Mouse (Mus musculus) left cerebral cortex, postnatal 14 days (tissue): ENCODE measurements around the gene Slc8a3. TPM values are rescaled to one million over a fixed set of nuclear protein-coding genes. Genes with fewer than 3 reads are reported as not detected.
"Not testable (repeated sequence)": the region's sequence is repeated elsewhere in the genome, so short reads cannot be mapped to it uniquely, and the experiment has no call there.

Source experiments
- DNase-seq, 2 experiments: peaks; one replicate each; pipeline ENCODE4 v3.0.0; 2021 to 2022; ENCODE audit warnings: low spot score in 2 of 2, mixed read lengths in 1 of 2
- intact Hi-C: fragments of 180-260 bp; cut with DNase I; formaldehyde crosslinking; loops from one replicate; pipeline ENCODE4 v1.15.1; 2025
- long read RNA-seq, 2 experiments: library from polyadenylated mRNA; stranded (forward); transcript quantifications; one replicate each; pipeline ENCODE4 v2.0.0; 2021
- total RNA-seq, 2 experiments: library from RNA; stranded (reverse); gene quantifications; 2 replicates each; pipeline ENCODE4 v1.2.3; 2021

The Slc8a3 gene
- 10 to 100 TPM; 23.0 to 27.3 TPM for total RNA-seq
- long read RNA-seq, experiment 1, full-length matches to known transcripts = 4 of 18 reads
- long read RNA-seq, experiment 1, partial matches to known transcripts = 4 of 18 reads
- long read RNA-seq, experiment 1, other reads (novel, unspliced or antisense) = 10 of 18 reads
- long read RNA-seq, experiment 2, full-length matches to known transcripts = 9 of 12 reads
- long read RNA-seq, experiment 2, partial matches to known transcripts = 2 of 12 reads
- long read RNA-seq, experiment 2, other reads (novel, unspliced or antisense) = 1 of 12 reads

DNA sequence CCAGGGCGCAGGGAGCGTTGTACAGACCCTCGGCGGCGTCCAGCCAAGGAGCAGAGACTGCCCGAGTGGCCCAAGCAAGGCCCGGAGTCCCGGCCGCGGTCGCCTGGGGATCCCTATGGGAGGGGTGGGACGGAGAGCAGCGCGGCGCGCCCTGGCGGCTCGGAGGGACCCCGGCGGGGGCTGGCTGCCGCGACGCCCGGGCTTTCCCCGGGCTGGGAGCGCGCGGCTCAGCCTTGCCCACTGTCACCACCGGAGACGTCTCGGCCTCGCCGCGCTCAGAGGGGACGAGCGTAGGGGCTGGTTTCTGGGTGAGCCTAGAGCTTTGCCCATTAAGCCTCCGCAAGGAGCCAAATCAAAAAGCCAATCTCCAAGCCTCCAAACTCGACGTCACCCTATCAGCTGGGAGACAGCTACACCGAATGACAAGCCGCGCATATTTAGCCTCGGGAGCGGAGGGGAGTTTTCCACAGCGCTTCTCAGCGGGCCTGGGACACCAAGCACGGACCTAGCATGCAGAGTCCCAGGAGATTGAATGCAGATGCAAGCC, at the start of gene Slc8a3:
Slc8a3 (minus strand) TSS at position 306 of the 547 bp plus-strand sequence.
- intact Hi-C loops = loop anchor here (5.0 kb wide), 2 partner anchors 106 to 126 kb away; no protein-coding TSS in a partner anchor
- DNase-seq = peak; percentile 72 to 79

DNA sequence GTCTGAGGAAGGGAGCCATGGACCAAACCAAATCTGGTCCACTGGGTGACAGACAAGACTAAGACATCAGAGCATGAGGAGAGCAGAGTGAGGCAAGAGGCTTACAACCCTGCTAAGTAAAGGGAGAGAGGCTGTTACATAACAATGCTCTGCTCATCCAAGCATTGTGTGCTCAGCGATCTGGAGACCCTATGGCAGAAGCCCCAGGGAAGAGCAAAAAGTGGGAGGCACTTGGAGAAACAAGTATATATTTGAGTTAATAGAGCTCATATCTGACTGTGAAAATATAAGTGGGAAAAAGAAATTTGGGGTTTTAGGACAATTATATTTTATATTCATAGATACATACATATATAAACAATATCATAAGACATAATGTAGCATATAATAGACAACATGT, 46.4 kb upstream of the Slc8a3 start, which contains the start of gene Gm4787:
Gm4787 (minus strand) TSS at position 101 of the 400 bp plus-strand sequence.
- intact Hi-C loops, DNase-seq: not testable (repeated sequence)

DNA sequence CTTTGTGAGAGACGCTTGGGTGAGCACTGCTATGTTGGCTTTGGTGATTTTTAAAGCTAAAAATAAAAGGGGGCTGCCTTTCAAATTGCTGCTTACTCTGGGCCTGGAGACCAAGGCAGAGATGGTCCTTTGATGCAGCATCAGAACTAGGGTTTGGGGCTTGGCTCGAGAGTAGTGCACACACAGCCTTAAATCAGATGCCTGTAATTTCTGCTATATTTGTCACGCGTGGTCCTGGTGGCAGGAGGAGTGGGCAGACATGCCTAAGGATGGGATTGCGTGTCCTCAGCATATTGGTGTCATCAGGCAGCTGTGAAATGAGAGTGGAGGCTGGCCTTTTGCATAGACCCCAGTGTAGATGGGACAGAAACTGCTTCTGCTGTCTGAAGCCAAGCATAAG, 861 bp upstream of the Slc8a3 start:
- intact Hi-C loops = loop anchor here (5.0 kb wide), 2 partner anchors 107 to 127 kb away; no protein-coding TSS in a partner anchor
- DNase-seq = no peak

DNA sequence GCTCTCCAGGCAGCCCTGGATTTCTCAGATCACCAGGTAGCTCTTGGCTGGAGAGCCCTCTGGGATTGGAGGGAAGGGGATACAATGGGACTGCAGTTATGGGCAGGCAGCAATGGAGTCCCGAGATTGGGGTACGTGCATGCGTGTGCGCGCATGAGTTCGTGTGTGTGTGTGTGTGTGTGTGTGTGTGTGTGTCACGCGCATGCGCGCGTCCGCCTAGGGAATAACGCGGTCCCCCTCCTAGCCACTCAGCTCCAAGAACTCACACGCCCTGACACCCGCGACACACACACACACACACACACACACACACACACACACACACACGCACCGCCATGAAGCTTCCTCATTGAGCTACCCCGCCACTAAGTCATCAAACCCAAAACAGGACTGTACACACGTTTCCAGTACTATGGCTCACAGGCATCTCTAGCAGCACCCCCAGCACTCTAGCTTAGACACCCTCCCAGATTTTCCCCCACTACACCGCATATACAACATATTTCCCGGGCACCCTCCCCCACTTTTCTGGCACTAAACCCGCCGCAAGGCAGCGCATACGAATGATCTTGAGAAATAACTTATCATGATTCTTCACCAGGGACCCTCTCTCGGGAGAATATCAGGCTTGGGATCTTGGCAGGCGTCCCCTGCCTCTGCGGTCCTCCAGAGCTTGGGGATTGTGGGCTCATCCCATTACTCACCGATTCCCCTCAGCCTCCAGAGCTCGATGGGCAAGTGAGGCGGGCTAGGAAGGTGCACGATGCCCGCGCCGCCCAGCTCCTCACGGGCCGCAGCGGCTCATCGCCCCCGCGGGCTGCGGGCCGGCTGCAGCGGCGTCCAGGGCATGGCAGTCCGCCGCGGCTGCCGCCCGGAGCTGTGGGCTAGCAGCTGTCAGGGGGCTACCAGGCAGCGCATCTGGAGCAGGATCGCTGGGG, 774 bp downstream of the Slc8a3 start:
- intact Hi-C loops = loop anchor here (5.0 kb wide), 2 partner anchors 105 to 125 kb away; no protein-coding TSS in a partner anchor

DNA sequence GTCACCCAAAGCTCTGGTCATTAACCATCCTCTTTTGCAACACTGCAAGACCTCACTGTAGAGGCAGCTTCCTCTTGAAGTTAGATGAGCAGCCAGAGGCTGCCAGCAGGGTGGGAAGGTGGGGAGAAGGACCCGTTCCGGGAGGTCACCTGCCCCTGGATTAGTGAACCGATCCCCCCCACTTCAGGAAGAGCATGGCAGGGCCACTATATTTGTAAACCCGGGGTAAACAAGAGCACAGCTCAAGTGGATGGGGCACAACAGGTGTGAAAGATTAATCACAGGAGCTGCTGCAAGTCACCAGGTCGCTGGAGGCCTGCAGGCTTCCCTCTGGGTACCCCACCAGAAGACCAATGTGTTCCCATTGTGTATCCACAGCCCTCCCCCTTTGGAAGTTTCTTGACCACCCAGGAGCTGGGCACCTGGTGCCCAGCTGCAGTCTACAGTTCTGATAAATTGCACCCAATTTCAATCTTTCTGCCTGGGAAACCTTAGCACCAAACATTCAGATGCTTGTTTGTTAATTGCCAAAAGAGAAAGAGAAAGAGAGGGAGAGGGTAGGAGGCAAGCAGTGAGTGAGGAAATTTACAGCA, 1.8 kb downstream of the Slc8a3 start:
- intact Hi-C loops = loop anchor here (5.0 kb wide), 2 partner anchors 104 to 124 kb away; no protein-coding TSS in a partner anchor
- no peak for DNase-seq

More for the DNA sequence above, 774 bp downstream of the Slc8a3 start:
- peak; percentile 73 to 87 for DNase-seq

DNA sequence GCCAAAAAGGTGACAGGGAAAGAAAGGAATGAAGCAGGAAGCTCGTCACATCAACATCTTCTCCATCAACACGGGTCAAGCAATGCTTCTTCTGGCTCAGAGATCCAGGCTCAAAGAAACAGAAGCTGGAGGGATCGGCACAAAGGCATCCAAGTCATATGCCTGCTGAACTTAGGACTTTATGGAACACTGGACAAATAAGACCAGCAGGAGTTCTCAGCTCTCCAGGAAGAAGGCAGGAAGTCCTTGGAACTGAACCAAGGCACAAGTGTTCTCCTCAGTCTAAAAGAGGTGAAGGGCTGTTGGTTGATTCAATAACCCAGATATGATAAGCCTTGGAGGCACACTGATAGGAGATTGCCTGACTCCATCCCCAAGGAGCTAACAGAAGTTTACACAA, 8.0 kb downstream of the Slc8a3 start:
- no peak for DNase-seq
- intact Hi-C loops = no loop called here

DNA sequence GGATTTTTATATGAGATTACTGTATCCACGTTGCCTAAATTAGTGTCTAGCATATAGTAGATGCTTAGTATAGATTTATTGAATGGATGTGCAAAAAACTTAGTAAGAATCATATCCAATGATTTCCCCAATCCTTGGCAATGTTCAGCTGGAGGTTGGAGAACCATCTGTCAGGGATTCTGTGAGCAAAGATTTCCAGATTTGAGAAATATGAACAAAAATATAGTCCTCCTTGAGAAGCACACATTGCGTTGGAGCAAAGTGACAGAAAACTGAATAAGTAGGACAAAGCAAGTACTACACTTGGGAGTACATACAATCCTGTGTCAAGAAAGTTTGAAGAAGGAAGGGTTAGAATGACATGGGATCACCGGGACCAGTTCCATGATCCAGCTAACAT, 8.9 kb downstream of the Slc8a3 start:
- intact Hi-C loops = no loop called here
- peak; percentile 35 to 52 for DNase-seq

DNA sequence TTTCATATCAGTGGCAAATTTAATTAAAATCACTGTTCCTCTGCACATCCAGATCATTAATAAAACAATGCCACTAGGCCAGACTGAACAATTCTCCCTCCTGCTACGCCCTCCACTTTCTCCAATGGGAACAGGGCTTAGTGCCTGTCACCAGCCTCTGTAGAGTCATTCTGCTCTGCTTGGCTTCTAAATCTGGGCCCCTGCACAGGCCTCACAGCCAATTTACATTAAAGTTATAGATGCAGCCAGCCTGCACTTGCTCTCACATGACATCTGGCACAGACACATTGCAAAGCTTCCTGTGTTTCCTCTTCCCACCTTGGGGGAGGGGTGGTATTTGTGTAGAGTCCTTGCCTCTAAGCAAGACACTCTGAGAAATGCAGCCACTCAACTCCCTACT, 12.0 kb downstream of the Slc8a3 start:
- intact Hi-C loops = no loop called here

DNA sequence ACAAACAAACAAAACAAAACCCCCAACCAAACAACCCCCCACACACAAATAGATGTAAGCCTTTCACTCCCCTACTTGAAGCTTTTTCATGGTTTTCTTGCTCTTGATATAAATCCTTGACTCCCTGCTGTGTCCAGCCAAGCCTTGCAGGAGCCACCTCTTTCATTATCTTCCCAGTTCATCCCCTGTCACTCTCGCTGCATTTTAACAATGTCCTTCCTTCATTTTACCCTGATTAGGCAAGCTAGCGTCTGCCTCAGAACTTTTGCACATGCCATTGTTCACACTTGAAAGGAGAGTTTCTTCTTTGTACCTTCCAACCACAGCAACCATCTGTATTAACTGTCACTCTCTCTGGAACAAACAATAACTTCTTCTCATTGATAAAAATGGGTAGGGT, 15.2 kb downstream of the Slc8a3 start:
- intact Hi-C loops = no loop called here
- no peak for DNase-seq

More for the DNA sequence above, 12.0 kb downstream of the Slc8a3 start:
- peak in 1 of 2 experiments; percentile 19 for DNase-seq

DNA sequence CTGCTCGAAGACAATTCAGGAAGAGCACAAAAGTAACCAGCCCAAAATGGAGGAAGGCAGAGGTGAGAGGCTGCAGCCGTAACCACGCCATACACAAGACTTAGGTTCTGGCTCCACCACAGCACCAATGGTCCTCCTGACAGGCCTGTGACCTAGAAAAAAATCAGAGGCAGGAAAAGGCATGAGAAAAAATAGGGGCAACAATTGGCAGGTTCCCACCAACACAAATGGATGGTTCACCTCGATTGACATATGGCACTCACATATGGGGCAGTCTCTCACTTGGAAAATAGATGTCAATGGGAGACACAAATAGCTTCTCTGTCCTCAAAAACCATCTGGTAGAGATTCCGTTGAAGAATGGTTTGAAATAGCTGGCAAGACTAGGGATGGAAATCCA, 17.0 kb downstream of the Slc8a3 start:
- peak in 1 of 2 experiments; percentile 28 for DNase-seq
- intact Hi-C loops = no loop called here

DNA sequence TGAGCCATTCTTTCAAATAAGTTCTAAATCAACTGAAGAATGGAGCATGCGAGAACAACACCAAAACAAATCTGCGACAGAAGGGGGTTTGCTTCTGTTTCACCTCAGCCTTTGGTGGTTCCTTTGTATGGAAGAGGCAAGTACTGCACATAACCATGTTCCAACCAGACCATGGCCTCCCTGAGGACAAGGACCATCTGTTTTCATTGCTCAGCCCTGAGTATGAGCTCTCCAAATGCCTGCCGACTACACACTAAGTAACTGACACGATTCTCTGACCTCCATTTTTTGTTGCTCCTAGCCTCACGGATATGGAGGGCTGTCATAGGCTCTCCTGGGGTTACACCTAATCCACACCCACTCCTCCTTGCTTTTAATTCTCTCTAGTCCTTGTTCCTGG, 29.4 kb downstream of the Slc8a3 start:
- intact Hi-C loops = no loop called here
- DNase-seq = no peak

DNA sequence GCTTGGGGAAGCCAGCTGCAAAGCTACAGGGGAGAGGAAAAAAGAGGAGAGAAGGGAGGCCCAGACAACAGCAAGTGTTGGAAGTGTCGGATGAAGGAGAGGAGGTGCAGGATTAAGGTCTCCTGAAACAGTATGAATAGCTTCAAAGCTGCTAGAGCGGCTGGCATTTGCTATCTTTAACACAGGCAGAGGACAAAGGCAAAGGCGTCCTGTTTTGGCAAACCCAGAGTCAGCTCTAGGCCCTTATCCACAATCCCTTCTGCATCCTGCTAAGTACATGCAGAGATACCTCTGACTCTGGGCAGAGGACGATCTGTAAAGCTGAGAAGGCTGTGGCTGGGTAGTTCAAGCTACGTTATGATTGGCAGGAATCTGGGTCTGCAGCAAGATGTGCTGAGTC, 38.4 kb downstream of the Slc8a3 start:
- intact Hi-C loops = no loop called here
- no peak for DNase-seq

DNA sequence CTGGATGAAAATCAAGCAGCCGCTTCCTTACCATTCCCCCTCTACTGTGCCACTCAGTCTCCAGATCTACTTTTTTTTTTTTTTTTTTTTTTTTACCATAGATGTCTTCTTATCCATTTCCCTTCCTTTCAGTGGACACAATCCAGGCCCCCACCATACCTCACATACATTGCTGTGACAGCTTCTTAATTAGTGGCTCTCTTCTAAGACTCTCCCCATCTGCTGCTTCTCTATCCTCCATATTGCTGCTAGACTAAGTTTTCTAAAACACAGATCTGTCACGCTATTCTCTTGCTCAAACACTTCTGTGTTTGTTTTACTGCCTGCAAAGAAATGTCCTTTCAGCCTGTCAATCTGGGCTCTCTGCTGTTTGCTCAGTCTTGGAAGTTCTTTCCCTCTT, 54.9 kb downstream of the Slc8a3 start:
- DNase-seq = no peak
- intact Hi-C loops = no loop called here

DNA sequence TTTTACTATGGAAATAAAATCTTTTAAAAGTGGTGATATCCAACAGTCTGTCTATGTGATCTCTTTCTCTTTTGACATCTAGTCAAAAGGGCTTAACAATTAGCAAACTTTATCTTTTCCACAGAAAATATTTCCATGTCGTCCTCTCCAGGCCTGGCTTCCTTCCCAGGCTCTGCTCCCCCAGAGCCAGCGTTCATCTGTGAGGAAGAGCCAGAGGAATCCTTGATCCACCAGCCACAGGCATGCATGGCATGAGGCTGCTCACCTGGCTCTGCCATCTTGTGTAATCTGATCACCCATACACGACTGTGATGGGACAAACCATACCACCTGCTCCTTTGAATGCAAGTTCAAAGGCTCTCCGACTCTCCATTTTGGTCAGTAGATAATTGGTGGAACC, 58.4 kb downstream of the Slc8a3 start:
- intact Hi-C loops = no loop called here
- DNase-seq = no peak

DNA sequence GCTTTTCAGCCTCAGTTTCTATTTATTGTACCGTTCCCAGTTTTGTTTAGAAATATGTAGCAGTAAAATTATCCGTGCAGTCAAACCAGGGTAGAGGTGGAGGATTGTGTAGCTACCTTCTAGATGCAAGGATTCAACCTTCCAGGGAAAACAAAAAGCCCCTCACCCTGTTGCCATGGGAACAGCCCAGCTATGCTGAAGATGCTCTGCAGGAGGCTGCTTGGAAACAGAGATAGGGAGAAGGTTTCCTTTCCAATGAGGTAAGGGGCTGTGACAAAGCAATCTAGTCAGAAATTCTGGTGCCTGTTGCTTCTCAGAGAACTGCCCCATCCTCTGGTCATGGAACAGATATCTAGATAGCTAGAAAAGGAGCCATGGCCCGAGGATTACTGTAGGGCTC, 59.6 kb downstream of the Slc8a3 start:
- intact Hi-C loops = no loop called here
- no peak for DNase-seq

DNA sequence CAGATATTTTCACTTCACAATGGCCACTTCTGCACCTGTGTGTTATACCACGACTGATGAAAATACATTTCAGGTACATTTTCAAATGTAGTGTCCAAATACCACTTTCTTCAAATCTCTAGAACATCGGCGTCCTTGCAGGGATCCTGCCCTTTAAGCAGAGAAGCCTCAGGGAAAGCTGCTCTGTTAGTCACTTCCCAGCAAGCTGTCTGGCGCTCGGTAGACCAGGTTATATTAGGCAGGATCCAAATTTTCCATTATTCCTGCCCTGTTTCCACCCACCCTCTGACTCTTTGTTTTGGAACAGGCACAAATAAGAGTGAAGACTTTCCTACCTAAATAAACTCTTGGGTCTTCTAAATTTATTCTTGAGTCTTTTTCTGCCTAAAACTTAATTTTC, 63.7 kb downstream of the Slc8a3 start:
- intact Hi-C loops = no loop called here

DNA sequence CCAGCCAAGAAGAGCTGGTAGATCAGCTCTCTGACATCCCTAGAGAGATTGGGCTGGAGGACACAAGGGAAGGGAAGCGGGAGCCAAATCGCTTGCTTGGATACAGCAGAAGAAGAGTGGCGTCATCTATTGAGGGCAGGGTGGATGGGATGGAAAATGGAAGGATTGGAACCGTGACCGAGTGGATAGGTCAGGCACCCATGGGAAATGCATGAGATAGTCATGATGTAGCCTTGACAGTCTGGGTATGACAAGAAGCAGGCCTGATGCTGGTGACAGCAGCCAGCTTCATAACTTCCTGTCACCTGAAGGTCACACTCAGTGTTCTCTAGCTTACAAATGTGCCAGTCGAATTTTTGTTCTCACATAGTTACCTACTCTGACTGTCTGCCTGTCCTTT, 70.2 kb downstream of the Slc8a3 start:
- intact Hi-C loops = no loop called here
- DNase-seq = no peak

More for the DNA sequence above, 63.7 kb downstream of the Slc8a3 start:
- DNase-seq = no peak

DNA sequence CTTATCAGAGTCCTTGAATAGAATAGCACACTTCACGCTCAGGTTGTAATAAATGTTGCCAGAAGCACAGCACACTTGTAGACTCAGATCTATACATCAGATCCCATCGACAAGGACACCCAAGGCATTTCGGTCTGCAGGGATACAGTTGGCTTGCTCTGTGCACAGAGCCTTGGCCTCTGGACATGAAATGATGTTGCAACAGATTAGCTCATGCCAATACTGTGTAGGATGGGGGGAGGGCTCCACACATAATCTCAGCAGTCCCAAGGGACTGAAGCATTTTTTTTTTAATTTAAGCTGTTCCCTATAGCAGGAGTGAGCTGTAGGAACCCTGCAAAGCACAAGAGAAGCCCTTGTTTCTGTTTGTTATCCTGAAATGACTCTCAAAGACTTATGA, 74.8 kb downstream of the Slc8a3 start:
- intact Hi-C loops = no loop called here
- DNase-seq = no peak

DNA sequence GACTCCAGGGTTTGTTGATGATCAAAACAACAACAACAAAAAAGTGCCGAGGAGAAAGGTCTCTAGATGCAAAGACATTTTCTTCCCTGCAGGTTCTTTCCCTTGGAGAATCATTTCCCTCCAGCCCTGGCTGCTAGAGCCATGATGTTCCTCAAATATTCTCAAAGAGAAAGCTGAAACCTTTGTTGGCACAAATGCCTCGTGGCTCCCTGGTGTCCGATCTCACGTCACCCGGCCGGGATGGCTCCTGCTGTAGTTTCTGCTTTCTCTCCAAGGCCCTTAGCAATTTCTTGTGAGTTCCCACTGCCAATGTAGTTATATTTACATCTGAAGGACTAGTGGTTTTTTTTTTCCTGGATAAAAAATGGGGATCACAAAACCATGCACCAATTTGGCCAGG, 87.6 kb downstream of the Slc8a3 start:
- no peak for DNase-seq
- intact Hi-C loops = no loop called here

DNA sequence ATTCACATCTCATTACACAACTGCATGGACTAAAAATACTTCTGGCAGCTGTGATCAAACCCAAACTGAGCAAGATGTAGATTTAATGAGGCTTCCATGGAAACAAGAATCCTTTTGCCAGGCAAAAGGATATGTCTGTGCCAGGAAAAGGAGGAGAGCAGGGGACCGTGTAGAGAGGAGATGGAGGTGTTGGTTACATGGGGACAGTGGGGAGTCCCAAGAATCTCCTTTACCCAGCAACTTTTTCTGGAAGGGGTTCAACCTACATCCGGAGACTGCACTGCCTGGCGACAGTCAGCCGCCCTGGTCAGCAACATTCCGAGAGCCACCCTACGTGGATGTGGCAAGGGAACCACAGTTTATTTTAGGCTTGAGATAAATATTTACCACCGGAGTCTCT, 88.0 kb downstream of the Slc8a3 start:
- intact Hi-C loops = no loop called here

More for the DNA sequence above, 88.0 kb downstream of the Slc8a3 start:
- DNase-seq = peak; percentile 30 to 64
